Mouse (Mus musculus) kidney, postnatal 25 days (tissue): ENCODE measurements around the gene Best2.

Source experiments
- DNase-seq, 2 experiments: peaks; one replicate each; pipeline ENCODE4 v3.0.0; 2021; ENCODE audit warnings: mixed read lengths in 2 of 2

Best2 gene

DNA sequence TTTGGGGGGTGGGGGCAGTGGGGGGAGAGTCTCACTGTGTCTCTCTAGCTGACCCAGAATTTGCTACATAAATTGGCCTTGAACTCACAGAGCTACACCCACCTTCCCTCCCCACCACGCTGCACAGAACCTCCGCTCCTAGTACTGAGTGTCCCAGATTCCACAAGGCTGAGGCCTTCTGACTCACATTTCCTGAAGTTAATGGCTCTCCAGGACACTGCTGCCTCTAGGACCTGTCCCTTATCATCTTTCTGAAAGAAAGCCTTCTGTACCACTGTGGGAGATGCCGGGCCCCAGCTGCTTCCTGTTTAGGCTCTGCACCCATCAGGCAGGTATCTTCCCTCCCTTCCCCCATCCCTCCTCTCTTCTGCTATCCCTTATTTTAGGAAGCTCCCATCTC is 47.7 kb downstream of the Best2 start:
- no peak for DNase-seq

GRCm38 (mm10) chr8:84965731-84966291 is 48.5 kb downstream of the Best2 start:
- DNase-seq, result peak; percentile 97 to 98

- no peak for DNase-seq
Observed at GRCm38 (mm10) chr8:84963952-84964351, 50.4 kb downstream of the Best2 start.

DNA sequence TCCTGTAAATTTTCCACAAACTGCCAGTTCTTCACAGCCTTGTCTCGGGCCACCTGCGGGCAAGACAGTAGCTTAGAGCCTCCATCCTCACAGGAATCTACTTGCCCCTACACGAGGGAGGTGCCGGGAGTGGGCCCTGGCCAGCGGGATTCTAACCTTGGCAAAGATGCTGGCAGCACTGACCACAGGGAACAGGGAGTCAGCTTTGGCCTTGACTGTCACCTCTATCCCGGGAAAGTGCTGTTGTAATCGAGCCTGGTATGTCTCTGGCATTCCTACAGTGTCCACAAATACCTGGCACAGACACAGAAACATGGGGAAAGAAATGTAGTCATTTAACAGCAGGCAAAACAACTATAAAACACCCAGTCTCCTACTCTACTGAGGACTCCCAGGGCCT is 54.5 kb downstream of the Best2 start:
- DNase-seq, result no peak
